Mouse (Mus musculus): ENCODE measurements around the gene Lipo4. TPM values are rescaled to one million over a fixed set of nuclear protein-coding genes. Genes with fewer than 3 reads are reported as not detected.
"Not testable (repeated sequence)": the region's sequence is repeated elsewhere in the genome, so short reads cannot be mapped to it uniquely, and the experiment has no call there.

The Lipo4 gene
- total RNA-seq (2021), result under 1 TPM in 1 of 2 experiments, not detected in 1; 0.19 TPM
- long read RNA-seq, experiment 1, result 0 reads
- long read RNA-seq, experiment 2, result 0 reads

- intact Hi-C loops (cut with DNase I), result no loop called here
- no peak for DNase-seq (ENCODE audit: low spot score in 2 of 2)
Measured at GRCm38 (mm10) chr19:33517680-33518079, at the start of gene Lipo4. Gene Lipo4, minus strand, starts transcription at chr19:33517780.

DNA sequence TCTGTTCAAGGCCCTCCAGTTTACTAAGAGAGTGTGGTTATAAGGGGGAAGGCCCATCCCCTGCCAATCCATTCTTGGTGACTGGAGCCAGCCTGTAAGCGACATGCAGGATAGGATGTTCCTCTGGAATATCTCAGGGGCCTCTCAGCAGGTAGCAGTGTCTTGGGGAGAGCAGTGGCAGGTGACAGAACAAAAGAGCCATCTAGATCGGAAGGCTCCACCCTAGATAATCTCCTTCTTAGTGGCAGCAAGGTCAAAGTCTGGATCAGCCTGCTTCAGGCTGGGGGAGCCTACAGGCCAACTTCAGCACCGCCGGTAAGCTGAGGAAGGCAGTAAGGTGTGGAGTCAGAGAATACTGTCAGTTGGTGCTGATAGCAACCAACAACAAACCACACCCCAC lies 61.2 kb downstream of the Lipo4 start:
- intact Hi-C loops (cut with DNase I), result not testable (repeated sequence)

GRCm38 (mm10) chr19:33453725-33454124 lies 63.9 kb downstream of the Lipo4 start:
- DNase-seq (ENCODE audit: low spot score in 2 of 2), result no peak
- intact Hi-C loops (cut with DNase I), result no loop called here

More for the DNA sequence above, 61.2 kb downstream of the Lipo4 start:
- not testable (repeated sequence) for DNase-seq (ENCODE audit: low spot score in 2 of 2)

Other genes with a start within 250 kb of the Lipo4 start
- gene Rnls, start 125.5 kb downstream of the Lipo4 start, total RNA-seq (2021), result 1 to 10 TPM; 1.9 TPM
- gene Gm8978, start 107.5 kb upstream of the Lipo4 start, total RNA-seq (2021), result not detected
- gene Lipo2, start 233.6 kb upstream of the Lipo4 start, total RNA-seq (2021), result under 1 TPM in 1 of 2 experiments, not detected in 1; 0.23 TPM
- 1 to 10 TPM; 5.1 to 5.5 TPM for gene Lipo3, start 244.2 kb upstream of the Lipo4 start, total RNA-seq (2021)

Measured in left cerebral cortex, postnatal 14 days (tissue).